Mouse (Mus musculus) kidney, adult 2 months (tissue): ENCODE data around the gene Retnla. TPM values are rescaled to one million over a fixed set of nuclear protein-coding genes. Genes with fewer than 3 reads are reported as not detected.
"Not testable (repeated sequence)": the region's sequence is repeated elsewhere in the genome, so short reads cannot be mapped to it uniquely, and the experiment has no call there.

Experiments
- DNase-seq: peaks from one replicate; pipeline ENCODE4 v3.0.0; 2021
- H3K27ac ChIP-seq: fragments of 200-500 bp; 2 replicates; pipeline ENCODE4 v1.5.1; 2012; ENCODE audit warnings: low read depth, low read length, control low read depth, inconsistent platforms; ENCODE audit not compliant: insufficient read depth
- H3K27me3 ChIP-seq: fragments of 200-500 bp; replicated peaks from 2 replicates; pipeline ENCODE4 v1.6.1; 2012; ENCODE audit warnings: mild to moderate bottlenecking, moderate library complexity, low read length, inconsistent platforms; ENCODE audit not compliant: control insufficient read depth, insufficient read depth
- H3K36me3 ChIP-seq: fragments of 200-500 bp; 2 replicates; pipeline ENCODE4 v1.6.1; 2012; ENCODE audit warnings: mild to moderate bottlenecking, moderate library complexity, low read length, inconsistent platforms; ENCODE audit not compliant: control insufficient read depth, insufficient read depth
- H3K4me1 ChIP-seq: fragments of 200-500 bp; 2 replicates; pipeline ENCODE4 v1.6.1; 2011; ENCODE audit warnings: low read length; ENCODE audit not compliant: control insufficient read depth, insufficient read depth
- H3K4me3 ChIP-seq: fragments of 200-500 bp; 2 replicates; pipeline ENCODE4 v1.5.1; 2011; ENCODE audit warnings: mild to moderate bottlenecking, low read depth, low read length, control low read depth; ENCODE audit not compliant: insufficient read depth
- CTCF ChIP-seq: fragments of 200-500 bp; conservative IDR thresholded peaks from 2 replicates; pipeline ENCODE4 v1.5.1; 2011; ENCODE audit warnings: low read depth, mild to moderate bottlenecking, control low read depth, low read length, moderate library complexity, mixed read lengths; ENCODE audit not compliant: insufficient read depth, insufficient read length
- POLR2A ChIP-seq: fragments of 200-500 bp; IDR thresholded peaks from one replicate; pipeline ENCODE4 v1.6.1; 2011; ENCODE audit warnings: low read depth, low read length, control low read depth
- WGBS: fragments of 180-500 bp; shearing (Covaris S2); methylation state at CpG from one replicate; pipeline ENCODE4 v1.1.7; 2018; 5-methylcytosine and 5-hydroxymethylcytosine counted together
- polyA plus RNA-seq: library from polyadenylated mRNA; depleted of rRNA; stranded (reverse); fragments of >200 nt; gene quantifications from 2 replicates; pipeline ENCODE4 v1.2.3, GENCODE M21; 2012

Retnla gene
- polyA plus RNA-seq, 1 experiment = 44.0 TPM

DNA sequence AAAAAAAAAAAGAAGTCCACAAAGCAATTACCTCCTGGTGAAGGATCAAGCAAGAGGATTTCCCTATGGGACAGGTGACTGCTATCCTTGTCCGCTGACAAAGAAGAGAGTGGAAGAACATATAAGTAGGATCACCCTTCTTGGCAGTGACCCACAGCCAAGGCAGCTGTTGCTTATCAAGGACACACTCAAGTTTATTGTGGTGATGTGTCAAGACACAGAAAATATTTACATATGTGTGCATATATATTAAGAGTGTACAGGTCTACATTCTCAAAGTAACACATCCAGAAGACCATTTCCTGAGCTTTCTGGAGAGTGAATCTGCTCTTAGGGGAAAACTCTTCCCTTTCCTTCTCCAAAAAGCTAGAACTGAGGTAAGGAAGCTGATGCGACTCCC, 25.7 kb upstream of the Retnla start, which contains the start of gene Retnlb:
TSS of gene Retnlb (plus strand) at position 162 of the 400 bp plus-strand sequence.
- no peak for TF ChIP-seq CTCF
- TF ChIP-seq POLR2A = no peak
- WGBS = 97% methylated on average over 2 of the region's 2 CpGs
- Histone ChIP-seq H3K4me3 (no peak within 1 kb of the TSS), H3K27ac (no peak within 1 kb of the TSS), H3K36me3 (no peaks in the 10 kb centered on the region), H3K4me1 (no peaks in the 10 kb centered on the region), H3K27me3 (no peaks in the 10 kb centered on the region)
- DNase-seq = no peak

DNA sequence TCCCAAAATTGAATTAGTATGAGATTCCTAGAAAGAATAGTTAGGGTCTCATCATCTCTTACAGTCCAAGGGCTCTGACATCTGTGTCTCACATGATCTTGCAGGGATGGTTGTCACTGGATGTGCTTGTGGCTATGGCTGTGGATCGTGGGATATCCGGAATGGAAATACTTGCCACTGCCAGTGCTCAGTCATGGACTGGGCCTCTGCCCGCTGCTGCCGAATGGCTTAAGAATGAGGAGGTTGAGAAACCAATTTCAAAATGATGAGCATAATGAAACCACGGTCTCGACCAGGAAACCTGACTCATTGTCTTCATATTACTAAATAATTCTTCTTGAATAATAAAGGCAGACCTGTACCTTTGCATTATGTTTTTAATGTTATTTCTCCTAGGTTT, 23.8 kb upstream of the Retnla start:
- TF ChIP-seq POLR2A (no peak), CTCF (no peak)
- Histone ChIP-seq H3K4me3 (no peak overlapping the region), H3K4me1 (no peaks in the 10 kb centered on the region), H3K27ac (no peak overlapping the region), H3K27me3 (no peaks in the 10 kb centered on the region), H3K36me3 (no peaks in the 10 kb centered on the region)
- 90% methylated on average over 6 of the region's 6 CpGs for WGBS
- DNase-seq = no peak

DNA sequence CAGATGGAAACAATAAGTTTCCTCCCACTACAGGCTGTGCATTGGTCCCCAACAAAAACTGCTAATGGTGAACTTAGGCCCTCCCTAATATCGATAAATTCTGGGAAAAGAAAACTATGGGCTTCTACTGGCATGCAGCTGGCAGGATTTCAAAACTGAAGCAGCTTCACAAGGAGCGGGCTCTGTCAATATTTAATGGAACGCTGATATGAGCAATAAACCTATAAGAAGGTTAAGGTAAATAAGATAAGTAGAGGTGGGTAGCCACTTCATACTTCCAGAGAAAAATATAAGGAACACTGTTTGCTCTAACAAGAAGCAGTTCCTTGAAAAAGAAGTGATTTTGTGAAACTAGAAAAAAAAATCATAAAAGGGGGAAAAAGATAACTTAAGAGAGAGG, 15.9 kb upstream of the Retnla start:
- WGBS = 75% methylated on average over 3 of the region's 3 CpGs
- Histone ChIP-seq H3K27me3 (no peaks in the 10 kb centered on the region), H3K27ac (no peak overlapping the region), H3K4me1 (no peaks in the 10 kb centered on the region), H3K36me3 (no peaks in the 10 kb centered on the region), H3K4me3 (no peak overlapping the region)
- TF ChIP-seq CTCF (no peak), POLR2A (no peak)
- DNase-seq = no peak

DNA sequence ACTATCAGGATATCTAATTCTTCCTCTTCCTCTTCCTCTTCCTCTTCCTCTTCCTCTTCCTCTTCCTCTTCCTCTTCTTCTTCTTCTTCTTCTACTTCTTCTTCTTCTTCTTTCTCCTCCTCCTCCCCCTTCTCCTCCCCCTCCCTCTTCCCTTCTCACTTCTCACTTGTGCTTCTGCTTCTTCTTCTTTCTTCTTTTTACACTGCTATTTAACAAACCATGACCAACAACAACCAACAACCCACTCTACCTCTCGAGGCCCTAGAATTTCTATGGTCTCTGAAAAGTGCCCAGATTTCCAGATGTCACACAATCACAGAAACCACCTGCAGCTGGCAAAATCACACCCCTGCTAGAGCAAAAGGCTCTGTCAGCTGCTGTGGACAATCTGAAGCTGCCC, 14.7 kb upstream of the Retnla start:
- WGBS = 23% methylated on average over 1 of the region's 1 CpGs
- Histone ChIP-seq H3K36me3 (no peaks in the 10 kb centered on the region), H3K4me3 (no peak overlapping the region), H3K4me1 (no peaks in the 10 kb centered on the region), H3K27me3 (no peaks in the 10 kb centered on the region), H3K27ac (no peak overlapping the region)
- DNase-seq = no peak
- no peak for TF ChIP-seq CTCF
- no peak for TF ChIP-seq POLR2A

DNA sequence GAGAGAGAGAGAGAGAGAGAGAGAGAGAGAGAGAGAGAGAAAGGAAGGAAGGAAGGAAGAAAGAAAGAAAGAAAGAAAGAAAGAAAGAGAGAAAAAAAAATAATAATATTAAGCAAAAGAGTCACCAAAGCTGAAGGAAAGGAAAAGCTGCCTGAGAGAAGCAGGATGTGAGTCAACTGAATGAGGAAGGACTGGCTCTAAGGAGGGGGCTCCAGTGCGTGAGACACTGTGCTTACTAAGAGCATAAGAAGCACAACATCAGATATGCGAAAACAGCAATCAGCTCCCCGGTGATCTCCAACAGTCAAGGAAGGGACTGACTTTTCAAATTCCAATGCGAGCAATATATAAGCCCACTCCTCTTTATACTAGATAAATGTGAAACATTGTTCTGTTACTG, 13.3 kb upstream of the Retnla start:
- 74% methylated on average over 4 of the region's 4 CpGs for WGBS
- Histone ChIP-seq H3K4me1 (no peaks in the 10 kb centered on the region), H3K27me3 (no peaks in the 10 kb centered on the region), H3K27ac (no peak overlapping the region), H3K36me3 (no peaks in the 10 kb centered on the region), H3K4me3 (no peak overlapping the region)
- no peak for TF ChIP-seq POLR2A
- no peak for TF ChIP-seq CTCF
- DNase-seq = no peak

DNA sequence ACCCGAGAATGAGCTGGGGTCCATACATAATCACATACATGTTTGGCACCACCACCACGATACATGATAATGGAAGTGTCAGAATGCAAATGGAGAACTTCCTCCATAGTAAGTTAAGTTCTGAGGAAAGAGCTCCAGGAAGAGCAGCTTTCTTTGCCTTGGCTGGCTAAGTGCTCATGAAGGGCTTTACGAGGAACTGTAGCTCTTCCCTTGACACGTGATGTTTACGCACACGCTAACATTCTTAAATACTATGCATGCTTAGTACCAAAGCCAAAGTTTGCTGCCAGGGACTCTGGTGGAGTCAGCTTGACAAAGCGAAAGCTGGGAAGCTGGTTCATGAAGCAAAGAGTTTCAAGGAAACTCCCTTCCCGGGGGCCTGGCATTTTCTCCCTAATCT, 10.3 kb upstream of the Retnla start:
- no peaks in the 10 kb centered on the region for H3K4me1 ChIP-seq
- H3K27ac ChIP-seq = no peak overlapping the region
- H3K36me3 ChIP-seq = no peaks in the 10 kb centered on the region
- 79% methylated on average over 8 of the region's 8 CpGs for WGBS
- DNase-seq = no peak
- no peak for TF ChIP-seq POLR2A
- no peak for TF ChIP-seq CTCF
- no peak overlapping the region for H3K4me3 ChIP-seq
- no peaks in the 10 kb centered on the region for H3K27me3 ChIP-seq

DNA sequence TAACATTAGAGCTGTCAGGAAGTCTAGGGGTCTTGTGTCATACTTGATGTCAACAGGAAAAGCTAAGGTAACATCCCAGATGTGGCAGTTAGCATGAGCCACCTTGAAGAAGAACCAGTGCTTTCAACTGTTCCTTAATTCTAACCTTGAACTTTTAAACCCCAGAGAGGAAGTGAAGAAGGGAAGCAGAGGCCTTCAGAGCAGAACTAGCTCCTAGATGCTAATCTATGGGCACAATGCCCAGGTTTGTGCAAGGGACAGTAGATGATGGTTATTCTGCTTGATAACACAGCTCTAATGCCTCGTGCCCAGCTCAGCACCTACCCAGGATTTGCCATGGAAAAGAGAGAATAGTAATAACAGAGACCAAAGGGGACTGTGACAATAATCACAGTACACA, 8.7 kb upstream of the Retnla start:
- not testable (repeated sequence) for H3K4me1 ChIP-seq, H3K36me3 ChIP-seq, DNase-seq, H3K27me3 ChIP-seq, H3K4me3 ChIP-seq, H3K27ac ChIP-seq
- 48% methylated on average over 1 of the region's 1 CpGs for WGBS

DNA sequence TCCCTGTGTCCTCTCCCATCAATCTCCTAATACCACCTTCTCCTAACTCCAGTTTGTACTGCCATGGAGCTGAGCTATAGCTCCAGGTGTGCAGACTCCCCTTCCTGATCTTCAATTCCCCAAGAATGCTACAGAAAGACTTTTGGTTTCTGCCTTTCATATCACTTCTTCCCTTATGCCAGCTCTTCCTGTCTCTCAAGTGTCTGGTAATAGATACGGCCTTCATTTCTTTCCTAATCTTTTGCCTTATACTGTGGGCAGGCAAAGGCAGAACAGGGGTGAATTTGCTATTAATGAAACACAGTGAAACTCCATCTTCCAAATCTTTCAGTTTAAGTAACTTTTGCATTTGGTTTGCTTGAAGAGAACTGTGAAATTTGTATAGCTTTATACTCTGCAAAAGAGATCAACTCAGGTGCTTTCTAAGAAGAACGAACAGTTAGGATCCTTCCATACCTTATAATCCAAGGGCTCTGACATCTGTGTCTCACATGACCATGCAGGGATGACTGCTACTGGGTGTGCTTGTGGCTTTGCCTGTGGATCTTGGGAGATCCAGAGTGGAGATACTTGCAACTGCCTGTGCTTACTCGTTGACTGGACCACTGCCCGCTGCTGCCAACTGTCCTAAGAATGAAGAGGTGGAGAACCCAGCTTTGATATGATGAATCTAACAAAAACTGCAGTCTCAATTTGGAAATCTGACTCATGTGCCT, 1.5 kb downstream of the Retnla start:
- 85% methylated on average over 4 of the region's 4 CpGs for WGBS

DNA sequence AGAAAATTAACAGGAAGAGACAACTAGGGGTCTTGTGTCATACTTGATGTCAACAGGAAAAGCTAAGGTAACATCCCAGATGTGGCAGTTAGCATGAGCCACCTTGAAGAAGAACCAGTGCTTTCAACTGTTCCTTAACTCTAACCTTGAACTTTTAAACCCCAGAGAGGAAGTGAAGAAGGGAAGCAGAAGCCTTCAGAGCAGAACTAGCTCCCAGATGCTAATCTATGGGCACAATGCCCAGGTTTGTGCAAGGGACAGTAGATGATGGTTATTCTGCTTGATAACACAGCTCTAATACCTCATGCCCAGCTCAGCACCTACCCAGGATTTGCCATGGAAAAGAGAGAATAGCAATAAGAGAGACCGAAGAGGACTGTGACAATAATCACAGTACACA, 22.7 kb downstream of the Retnla start:
- peak; percentile 9 for DNase-seq
- WGBS = 100% methylated on average over 1 of the region's 1 CpGs
- not testable (repeated sequence) for H3K27ac ChIP-seq, H3K36me3 ChIP-seq, H3K4me3 ChIP-seq, H3K4me1 ChIP-seq, H3K27me3 ChIP-seq

More for the DNA sequence above, 1.5 kb downstream of the Retnla start:
- Histone ChIP-seq H3K4me1 (no peaks in the 10 kb centered on the region), H3K27ac (no peak overlapping the region), H3K27me3 (no peaks in the 10 kb centered on the region), H3K36me3 (no peaks in the 10 kb centered on the region), H3K4me3 (no peak overlapping the region)
- DNase-seq = no peak
- TF ChIP-seq POLR2A = no peak
- no peak for TF ChIP-seq CTCF
